Mouse (Mus musculus) hindbrain, embryonic 10.5 days (tissue): ENCODE measurements around the gene Gm49366. TPM values are rescaled to one million over a fixed set of nuclear protein-coding genes. Genes with fewer than 3 reads are reported as not detected.
"Not testable (repeated sequence)": the region's sequence is repeated elsewhere in the genome, so short reads cannot be mapped to it uniquely, and the experiment has no call there.

Experiments used
- DNase-seq: peaks from one replicate; pipeline ENCODE4 v3.0.0-alpha.2; 2017; ENCODE audit warnings: low spot score
- H3K27ac ChIP-seq: fragments of 300-500 bp; sonication (generic); 2 replicates; pipeline ENCODE4 v1.5.1; 2016; ENCODE audit warnings: mild to moderate bottlenecking, moderate library complexity
- H3K27me3 ChIP-seq: fragments of 300-500 bp; sonication (generic); 2 replicates; pipeline ENCODE4 v1.6.1; 2016; ENCODE audit warnings: mild to moderate bottlenecking; ENCODE audit not compliant: poor library complexity, insufficient read depth, severe bottlenecking
- H3K36me3 ChIP-seq: fragments of 300-500 bp; sonication (generic); 2 replicates; pipeline ENCODE4 v1.6.1; 2016; ENCODE audit warnings: mild to moderate bottlenecking, moderate library complexity
- H3K4me1 ChIP-seq: fragments of 300-500 bp; sonication (generic); replicated peaks from 2 replicates; pipeline ENCODE4 v1.6.1; 2016; ENCODE audit warnings: mild to moderate bottlenecking
- H3K4me3 ChIP-seq: fragments of 300-500 bp; sonication (generic); 2 replicates; pipeline ENCODE4 v1.5.1; 2016; ENCODE audit warnings: mild to moderate bottlenecking, moderate library complexity
- H3K9me3 ChIP-seq: fragments of 300-500 bp; sonication (generic); 2 replicates; pipeline ENCODE4 v1.6.1; 2016; ENCODE audit warnings: mild to moderate bottlenecking, moderate library complexity
- WGBS: fragments of 180-500 bp; shearing (Covaris S2); methylation state at CpG from one replicate; pipeline ENCODE4 v1.1.7; 2016; 5-methylcytosine and 5-hydroxymethylcytosine counted together
- polyA plus RNA-seq: library from polyadenylated mRNA; unstranded; fragments of >200 nt; fragmentation: Nextera tagmentation; extraction: Ambion mirVana; gene quantifications from 2 replicates; pipeline ENCODE4 v1.2.1, GENCODE M21; 2016

Gm49366 gene
- polyA plus RNA-seq, 1 experiment from 2014 or later: not detected

GRCm38 (mm10) chr12:84067752-84068151 is 29.0 kb downstream of the Gm49366 start:
- Histone ChIP-seq H3K36me3 (no peaks in the 10 kb centered on the region), H3K9me3 (0 out of 2 replicates have a peak, but pooled peaks cover 3% of the 10 kb centered on the region), H3K4me1 (peaks cover 6% of the 10 kb centered on the region; the same call in 1 of the 2 replicates), H3K27ac (no peak overlapping the region), H3K27me3 (peaks cover 54% of the 10 kb centered on the region), H3K4me3 (no peak overlapping the region)
- WGBS: 86% methylated on average over 4 of the region's 4 CpGs
- no peak for DNase-seq

- H3K27ac ChIP-seq: no peak overlapping the region
- 0 out of 2 replicates have a peak, but pooled peaks cover under 1% of the 10 kb centered on the region for H3K9me3 ChIP-seq
- no peaks in the 10 kb centered on the region for H3K36me3 ChIP-seq
- no peak for DNase-seq
- H3K4me1 ChIP-seq: peaks cover 6% of the 10 kb centered on the region; the same call in 1 of the 2 replicates
- peaks cover 54% of the 10 kb centered on the region for H3K27me3 ChIP-seq
- 63% methylated on average over 8 of the region's 8 CpGs for WGBS
- H3K4me3 ChIP-seq: no peak overlapping the region
Observed at GRCm38 (mm10) chr12:84068296-84068695, 29.6 kb downstream of the Gm49366 start.

- Histone ChIP-seq H3K27me3 (peaks cover 54% of the 10 kb centered on the region), H3K27ac (no peak within 1 kb of the TSS), H3K36me3 (no peaks in the 10 kb centered on the region), H3K4me1 (peaks cover 6% of the 10 kb centered on the region; the same call in 1 of the 2 replicates), H3K4me3 (peak within 1 kb of the TSS; percentile 50), H3K9me3 (no peaks in the 10 kb centered on the region)
- no peak for DNase-seq
- WGBS: 62% methylated on average over 9 of the region's 9 CpGs
Observed at GRCm38 (mm10) chr12:84068986-84069385, 30.3 kb downstream of the Gm49366 start, which contains the start of gene Acot5. TSS of gene Acot5 (plus strand) at chr12:84069325.

- DNase-seq: peak; percentile 9
- not testable (repeated sequence) for H3K36me3 ChIP-seq, H3K4me1 ChIP-seq, H3K27ac ChIP-seq, H3K9me3 ChIP-seq
- H3K27me3 ChIP-seq: peaks cover 53% of the 10 kb centered on the region
- WGBS: 2% methylated on average over 52 of the region's 52 CpGs
- H3K4me3 ChIP-seq: peak overlapping the region; percentile 50
Observed at GRCm38 (mm10) chr12:84069582-84069981, 30.8 kb downstream of the Gm49366 start.

GRCm38 (mm10) chr12:84071696-84072095 is 33.0 kb downstream of the Gm49366 start:
- H3K27ac ChIP-seq: no peak overlapping the region
- DNase-seq: no peak
- H3K9me3 ChIP-seq: no peaks in the 10 kb centered on the region
- 93% methylated on average over 2 of the region's 2 CpGs for WGBS
- H3K4me3 ChIP-seq: no peak overlapping the region
- H3K36me3 ChIP-seq: no peaks in the 10 kb centered on the region
- peaks cover 6% of the 10 kb centered on the region; the same call in 1 of the 2 replicates for H3K4me1 ChIP-seq
- H3K27me3 ChIP-seq: peaks cover 48% of the 10 kb centered on the region

- H3K36me3 ChIP-seq: no peaks in the 10 kb centered on the region
- H3K27me3 ChIP-seq: no peaks in the 10 kb centered on the region
- 89% methylated on average over 4 of the region's 4 CpGs for WGBS
- DNase-seq: no peak
- no peak overlapping the region for H3K4me3 ChIP-seq
- H3K27ac ChIP-seq: no peak overlapping the region
- no peaks in the 10 kb centered on the region for H3K4me1 ChIP-seq
- no peaks in the 10 kb centered on the region for H3K9me3 ChIP-seq
Observed at GRCm38 (mm10) chr12:84077371-84077990, 38.7 kb downstream of the Gm49366 start.

GRCm38 (mm10) chr12:84083842-84084241 is 45.1 kb downstream of the Gm49366 start:
- H3K4me1 ChIP-seq: no peaks in the 10 kb centered on the region
- WGBS: 86% methylated on average over 2 of the region's 2 CpGs
- no peaks in the 10 kb centered on the region for H3K36me3 ChIP-seq
- peaks cover 10% of the 10 kb centered on the region; the same call in 1 of the 2 replicates for H3K9me3 ChIP-seq
- no peak for DNase-seq
- no peak overlapping the region for H3K27ac ChIP-seq
- H3K4me3 ChIP-seq: no peak overlapping the region
- no peaks in the 10 kb centered on the region; the same call in 1 of the 2 replicates for H3K27me3 ChIP-seq

GRCm38 (mm10) chr12:84084581-84084980 is 45.8 kb downstream of the Gm49366 start:
- no peak overlapping the region for H3K4me3 ChIP-seq
- DNase-seq: no peak
- H3K36me3 ChIP-seq: no peaks in the 10 kb centered on the region
- H3K4me1 ChIP-seq: no peaks in the 10 kb centered on the region
- 89% methylated on average over 4 of the region's 4 CpGs for WGBS
- no peaks in the 10 kb centered on the region; the same call in 1 of the 2 replicates for H3K27me3 ChIP-seq
- H3K9me3 ChIP-seq: peaks cover 14% of the 10 kb centered on the region; the same call in 1 of the 2 replicates
- H3K27ac ChIP-seq: no peak overlapping the region

- 84% methylated on average over 5 of the region's 5 CpGs for WGBS
- H3K36me3 ChIP-seq, H3K4me3 ChIP-seq, H3K4me1 ChIP-seq, H3K27ac ChIP-seq, H3K27me3 ChIP-seq, DNase-seq: not testable (repeated sequence)
- H3K9me3 ChIP-seq: peaks cover 48% of the 10 kb centered on the region
Observed at GRCm38 (mm10) chr12:84094666-84095065, 55.9 kb downstream of the Gm49366 start.

GRCm38 (mm10) chr12:84099605-84100004 is 60.9 kb downstream of the Gm49366 start:
- Histone ChIP-seq H3K36me3 (no peaks in the 10 kb centered on the region), H3K4me3 (no peak overlapping the region), H3K4me1 (peaks cover 7% of the 10 kb centered on the region), H3K9me3 (peaks cover 10% of the 10 kb centered on the region), H3K27me3 (peaks cover 11% of the 10 kb centered on the region; the same call in 1 of the 2 replicates), H3K27ac (no peak overlapping the region)
- WGBS: 100% methylated on average over 2 of the region's 2 CpGs
- no peak for DNase-seq

GRCm38 (mm10) chr12:84100071-84100470 is 61.3 kb downstream of the Gm49366 start:
- H3K27ac ChIP-seq: no peak overlapping the region
- 81% methylated on average over 1 of the region's 1 CpGs for WGBS
- peaks cover 10% of the 10 kb centered on the region for H3K9me3 ChIP-seq
- peaks cover 11% of the 10 kb centered on the region; the same call in 1 of the 2 replicates for H3K27me3 ChIP-seq
- H3K36me3 ChIP-seq: no peaks in the 10 kb centered on the region
- H3K4me3 ChIP-seq: peak overlapping the region; percentile 62
- DNase-seq: peak; percentile 6
- peaks cover 7% of the 10 kb centered on the region for H3K4me1 ChIP-seq

- not testable (repeated sequence) for H3K4me1 ChIP-seq, H3K9me3 ChIP-seq
Observed at GRCm38 (mm10) chr12:84100604-84101492, 62.1 kb downstream of the Gm49366 start, which contains the start of gene Acot6. TSS of gene Acot6 (plus strand) at chr12:84100654.

More at GRCm38 (mm10) chr12:84100604-84101492, 62.1 kb downstream of the Gm49366 start, which contains the start of gene Acot6:
- DNase-seq: peak; percentile 62
- Histone ChIP-seq H3K27me3 (peaks cover 11% of the 10 kb centered on the region; the same call in 1 of the 2 replicates), H3K4me3 (peak within 1 kb of the TSS; percentile 62), H3K27ac (peak within 1 kb of the TSS; percentile 86)
- under 1% methylated on average over 80 of the region's 80 CpGs for WGBS
- not testable (repeated sequence) for H3K36me3 ChIP-seq
